Mouse (Mus musculus) adrenal gland, postnatal 10 days (tissue): Measurements from ENCODE around the gene Rad51b. TPM values are rescaled to one million over a fixed set of nuclear protein-coding genes. Genes with fewer than 3 reads are reported as not detected.

ENCODE experiments used
- total RNA-seq, 2 experiments: library from RNA; stranded (reverse); gene quantifications; 2 replicates each; pipeline ENCODE4 v1.2.3; 2021

Gene Rad51b
- total RNA-seq, 2 experiments from 2014 or later = 1.6 to 3.0 TPM

Other genes with a start within 250 kb of the Rad51b start
- 1 to 10 TPM; 7.1 to 9.5 TPM for gene Pigh, start 207.6 kb upstream of the Rad51b start, total RNA-seq
- under 1 TPM; 0.48 TPM for gene Arg2, start 166.5 kb upstream of the Rad51b start, total RNA-seq
- 10 to 100 TPM; 60.0 to 65.2 TPM for gene Vti1b, start 124.6 kb upstream of the Rad51b start, total RNA-seq
- gene Rdh11, start 105.0 kb upstream of the Rad51b start, total RNA-seq = 10 to 100 TPM; 15.5 to 16.9 TPM
- 1 to 10 TPM in 1 of 2 experiments, under 1 TPM in 1; 0.72 to 1.1 TPM for gene Rdh12, start 88.4 kb upstream of the Rad51b start, total RNA-seq
- 10 to 100 TPM; 17.6 to 26.1 TPM for gene Zfyve26, start 978 bp upstream of the Rad51b start, total RNA-seq